Mouse (Mus musculus) liver, embryonic 14.5 days (tissue): ENCODE data around the gene Syce2. TPM values are rescaled to one million over a fixed set of nuclear protein-coding genes. Genes with fewer than 3 reads are reported as not detected.

ENCODE experiments used
- ATAC-seq: fragments of 200-750 bp; cut with Nextera tagmentation; 2 replicates; pipeline ENCODE4 v1.8.0; 2017; ENCODE audit warnings: moderate number of reproducible peaks, mild to moderate bottlenecking, moderate library complexity; ENCODE audit not compliant: insufficient read depth
- DNase-seq, 3 experiments: peaks; one replicate each; pipeline ENCODE4 v3.0.0-alpha.2; 2012 to 2013; ENCODE audit warnings: low read depth in 3 of 3, low spot score in 3 of 3
- H3K27ac ChIP-seq: fragments of 300-500 bp; sonication (generic); 2 replicates; pipeline ENCODE4 v1.5.1; 2014; ENCODE audit warnings: moderate library complexity, mild to moderate bottlenecking, control low read depth, inconsistent platforms
- H3K27me3 ChIP-seq: fragments of 300-500 bp; sonication (generic); 2 replicates; pipeline ENCODE4 v1.6.1; 2014; ENCODE audit warnings: mild to moderate bottlenecking, low read length, moderate library complexity; ENCODE audit not compliant: control insufficient read depth, insufficient read depth
- H3K36me3 ChIP-seq: fragments of 300-500 bp; sonication (generic); replicated peaks from 2 replicates; pipeline ENCODE4 v1.6.1; 2014; ENCODE audit warnings: low read depth; ENCODE audit not compliant: control insufficient read depth, insufficient read depth
- H3K4me1 ChIP-seq, 2 experiments: fragments of 200-500 bp in 1 of 2; fragments of 300-500 bp in 1 of 2; sonication (generic) in 1 of 2; replicated peaks; 2 replicates each; pipeline ENCODE4 v1.6.1; 2012 to 2014; ENCODE audit warnings: antibody characterized with exemption in 1 of 2, inconsistent platforms in 1 of 2, low read length in 1 of 2; ENCODE audit not compliant: control insufficient read depth in 2 of 2, insufficient read depth in 2 of 2
- H3K4me2 ChIP-seq: fragments of 300-500 bp; sonication (generic); 2 replicates; pipeline ENCODE4 v1.6.1; 2014; ENCODE audit warnings: low read depth, mild to moderate bottlenecking, control low read depth, moderate library complexity
- H3K4me3 ChIP-seq, 2 experiments: fragments of 200-500 bp in 1 of 2; fragments of 300-500 bp in 1 of 2; sonication (generic) in 1 of 2; 2 replicates each; pipeline ENCODE4 v1.5.1; 2012 to 2014; ENCODE audit warnings: low read depth in 2 of 2, low read length in 2 of 2, mild to moderate bottlenecking in 2 of 2, control low read depth in 1 of 2, inconsistent platforms in 1 of 2, moderate library complexity in 1 of 2; ENCODE audit not compliant: insufficient read depth in 1 of 2
- H3K9ac ChIP-seq: fragments of 300-500 bp; sonication (generic); replicated peaks from 2 replicates; pipeline ENCODE4 v1.6.1; 2014; ENCODE audit warnings: mild to moderate bottlenecking, control low read depth, moderate library complexity
- H3K9me3 ChIP-seq: fragments of 300-500 bp; sonication (generic); 2 replicates; pipeline ENCODE4 v1.6.1; 2016; ENCODE audit warnings: low read length, mixed read lengths; ENCODE audit not compliant: control insufficient read depth
- CTCF ChIP-seq: IDR thresholded peaks from 2 replicates; pipeline ENCODE4 v1.5.1; 2016; ENCODE audit warnings: antibody characterized with exemption, low read depth, control low read depth
- EP300 ChIP-seq: IDR thresholded peaks from 2 replicates; pipeline ENCODE4 v1.6.1; 2016; ENCODE audit warnings: antibody characterized with exemption, low read depth
- WGBS: fragments of 180-500 bp; shearing (Covaris S2); extraction: QIAGEN DNeasy Blood & Tissue Kit; methylation state at CpG from one replicate; pipeline ENCODE4 v1.1.7; 2014; ENCODE audit not compliant: insufficient replicate concordance; 5-methylcytosine and 5-hydroxymethylcytosine counted together
- polyA plus RNA-seq, 2 experiments: library from polyadenylated mRNA; depleted of rRNA in 1 of 2; stranded (reverse) in 1 of 2; unstranded in 1 of 2; fragments of >200 nt; fragmentation: Nextera tagmentation in 1 of 2; extraction: Ambion mirVana in 1 of 2; gene quantifications; 2 replicates each; pipeline versions ENCODE4 v1.2.1 to v1.2.3; 2012 to 2014

Gene Syce2
- polyA plus RNA-seq, 2 experiments = 26.4 to 78.2 TPM

GRCm38 (mm10) chr8:84845355-84846093 lies 26.4 kb upstream of the Syce2 start:
- ATAC-seq = no peak
- Histone ChIP-seq H3K9ac (peak overlapping the region; percentile 97), H3K27ac (peak overlapping the region; percentile 81), H3K27me3 (no peaks in the 10 kb centered on the region), H3K4me3 (peak overlapping the region; percentile 83 to 95), H3K4me2 (peak overlapping the region; percentile 94), H3K4me1 (peaks cover 23% of the 10 kb centered on the region in 2 experiments), H3K36me3 (peaks cover 43% of the 10 kb centered on the region), H3K9me3 (no peaks in the 10 kb centered on the region)
- DNase-seq = no peak
- TF ChIP-seq CTCF = peak; percentile 71
- no peak for TF ChIP-seq EP300
- 10% methylated on average over 12 of the region's 12 CpGs for WGBS

GRCm38 (mm10) chr8:84846094-84846721 lies 25.7 kb upstream of the Syce2 start:
- TF ChIP-seq CTCF = no peak
- no peak for TF ChIP-seq EP300
- DNase-seq = no peak
- WGBS = under 1% methylated on average over 30 of the region's 30 CpGs

GRCm38 (mm10) chr8:84846722-84847572 lies 25.0 kb upstream of the Syce2 start, which contains the start of gene Calr:
Gene Calr (minus strand): TSS chr8:84846934.
- Histone ChIP-seq H3K4me3 (peak within 1 kb of the TSS; percentile 85 to 95), H3K9ac (peak within 1 kb of the TSS; percentile 97), H3K4me2 (peak within 1 kb of the TSS; percentile 94), H3K27ac (peak within 1 kb of the TSS; percentile 86), H3K4me1 (peaks cover 19 to 20% of the 10 kb centered on the region in 2 experiments), H3K27me3 (no peaks in the 10 kb centered on the region), H3K9me3 (no peaks in the 10 kb centered on the region), H3K36me3 (peaks cover 39% of the 10 kb centered on the region)
- ATAC-seq = peak; percentile 99
- peak; percentile 100 for DNase-seq
- WGBS = under 1% methylated on average over 55 of the region's 55 CpGs
- TF ChIP-seq EP300 (peak; percentile 17), CTCF (peak; percentile 54)

More at GRCm38 (mm10) chr8:84846094-84846721, 25.7 kb upstream of the Syce2 start:
- Histone ChIP-seq H3K9me3 (no peaks in the 10 kb centered on the region), H3K36me3 (peaks cover 43% of the 10 kb centered on the region), H3K4me1 (peaks cover 20 to 22% of the 10 kb centered on the region in 2 experiments), H3K27ac (peak overlapping the region; percentile 81), H3K27me3 (no peaks in the 10 kb centered on the region), H3K4me2 (peak overlapping the region; percentile 94), H3K4me3 (peak overlapping the region; percentile 83 to 95), H3K9ac (peak overlapping the region; percentile 97)
- ATAC-seq = peak; percentile 31

GRCm38 (mm10) chr8:84847684-84848435 lies 24.1 kb upstream of the Syce2 start:
- TF ChIP-seq CTCF (no peak), EP300 (peak; percentile 66)
- Histone ChIP-seq H3K36me3 (peaks cover 29% of the 10 kb centered on the region), H3K9ac (peak overlapping the region; percentile 58), H3K27ac (peak overlapping the region; percentile 86), H3K27me3 (no peaks in the 10 kb centered on the region), H3K4me1 (peaks cover 19 to 20% of the 10 kb centered on the region in 2 experiments), H3K4me2 (peak overlapping the region; percentile 73), H3K9me3 (no peaks in the 10 kb centered on the region), H3K4me3 (peak overlapping the region; percentile 85 to 95)
- WGBS = 4% methylated on average over 6 of the region's 6 CpGs
- ATAC-seq (no peak), DNase-seq (peak in 1 of 3 experiments; percentile 58)
